Mouse (Mus musculus): ENCODE results near the gene Ctnnbip1.

- TF ChIP-seq CTCF (IDR thresholded peaks at IDR 0.05; ENCODE audit: insufficient read depth, low read depth, low read length) (no peak), POLR2A (IDR thresholded peaks at IDR 0.05; ENCODE audit: insufficient read depth, low read depth, low read length) (no peak)
These were observed 7.8 kb downstream of the Ctnnbip1 start for GRCm38 (mm10) chr4:149525811-149526210.
